Mouse (Mus musculus) midbrain, embryonic 16.5 days (tissue): ENCODE results near the gene Fpr-rs7. TPM values are rescaled to one million over a fixed set of nuclear protein-coding genes. Genes with fewer than 3 reads are reported as not detected.

Source experiments
- ATAC-seq: fragments of 200-750 bp; cut with Nextera tagmentation; 2 replicates; pipeline ENCODE4 v1.8.0; 2017; ENCODE audit warnings: moderate TSS enrichment
- H3K27ac ChIP-seq: fragments of 300-500 bp; sonication (generic); 2 replicates; pipeline ENCODE4 v1.5.1; 2014; ENCODE audit warnings: mild to moderate bottlenecking, low read length, mixed read lengths
- H3K27me3 ChIP-seq: fragments of 300-500 bp; sonication (generic); 2 replicates; pipeline ENCODE4 v1.6.1; 2014; ENCODE audit warnings: low read depth, low read length, mixed read lengths; ENCODE audit not compliant: control insufficient read depth, insufficient read depth
- H3K36me3 ChIP-seq: fragments of 300-500 bp; sonication (generic); 2 replicates; pipeline ENCODE4 v1.6.1; 2014; ENCODE audit warnings: mild to moderate bottlenecking, low read length, moderate library complexity, mixed read lengths; ENCODE audit not compliant: control insufficient read depth, insufficient read depth
- H3K4me1 ChIP-seq: fragments of 300-500 bp; sonication (generic); 2 replicates; pipeline ENCODE4 v1.6.1; 2014; ENCODE audit warnings: mild to moderate bottlenecking, low read length, mixed read lengths; ENCODE audit not compliant: control insufficient read depth, insufficient read depth
- H3K4me2 ChIP-seq: fragments of 300-500 bp; sonication (generic); 2 replicates; pipeline ENCODE4 v1.6.1; 2014; ENCODE audit warnings: mild to moderate bottlenecking, low read length, mixed read lengths
- H3K4me3 ChIP-seq: fragments of 300-500 bp; sonication (generic); 2 replicates; pipeline ENCODE4 v1.5.1; 2014; ENCODE audit warnings: low read depth, mild to moderate bottlenecking, low read length, moderate library complexity, mixed read lengths
- H3K9ac ChIP-seq: fragments of 300-500 bp; sonication (generic); 2 replicates; pipeline ENCODE4 v1.6.1; 2014; ENCODE audit warnings: low read depth, low read length, mixed read lengths
- H3K9me3 ChIP-seq: fragments of 300-500 bp; sonication (generic); replicated peaks from 2 replicates; pipeline ENCODE4 v1.6.1; 2014; ENCODE audit warnings: mild to moderate bottlenecking, low read length, mixed read lengths; ENCODE audit not compliant: control insufficient read depth, poor library complexity, severe bottlenecking
- WGBS: fragments of 180-500 bp; shearing (Covaris S2); extraction: QIAGEN DNeasy Blood & Tissue Kit; methylation state at CpG from one replicate; pipeline ENCODE4 v1.1.7; 2014; 5-methylcytosine and 5-hydroxymethylcytosine counted together
- polyA plus RNA-seq: library from polyadenylated mRNA; unstranded; fragments of >200 nt; fragmentation: Nextera tagmentation; extraction: Ambion mirVana; gene quantifications from 2 replicates; pipeline ENCODE4 v1.2.1, GENCODE M21; 2015

The Fpr-rs7 gene
- not detected in 2 replicates for polyA plus RNA-seq

- no peaks in the 10 kb centered on the region for H3K4me1 ChIP-seq
- no peak for ATAC-seq
- H3K9me3 ChIP-seq, result peaks cover 17% of the 10 kb centered on the region; the same call in 1 of the 2 replicates
- H3K36me3 ChIP-seq, result no peaks in the 10 kb centered on the region
- H3K9ac ChIP-seq, result no peak within 1 kb of the TSS
- H3K27me3 ChIP-seq, result no peaks in the 10 kb centered on the region
- no peak within 1 kb of the TSS for H3K4me3 ChIP-seq
- H3K4me2 ChIP-seq, result no peak within 1 kb of the TSS
- H3K27ac ChIP-seq, result no peak within 1 kb of the TSS
Measured at GRCm38 (mm10) chr17:20114126-20114525, at the start of gene Fpr-rs7. Fpr-rs7 (minus strand) TSS chr17:20114226.

GRCm38 (mm10) chr17:20074090-20074489 lies 39.9 kb downstream of the Fpr-rs7 start:
- WGBS, result 74% methylated on average over 6 of the region's 6 CpGs
- no peak overlapping the region for H3K4me3 ChIP-seq
- no peak for ATAC-seq
- H3K27me3 ChIP-seq, result no peaks in the 10 kb centered on the region
- no peaks in the 10 kb centered on the region for H3K36me3 ChIP-seq
- H3K4me2 ChIP-seq, result no peak overlapping the region
- H3K9ac ChIP-seq, result no peak overlapping the region
- H3K27ac ChIP-seq, result no peak overlapping the region
- no peaks in the 10 kb centered on the region for H3K4me1 ChIP-seq
- H3K9me3 ChIP-seq, result peaks cover 5% of the 10 kb centered on the region

GRCm38 (mm10) chr17:20071656-20072396 lies 42.2 kb downstream of the Fpr-rs7 start:
- WGBS, result 91% methylated on average over 4 of the region's 4 CpGs
- H3K4me3 ChIP-seq, result no peak overlapping the region
- no peak for ATAC-seq
- H3K27ac ChIP-seq, result no peak overlapping the region
- H3K36me3 ChIP-seq, result no peaks in the 10 kb centered on the region
- no peak overlapping the region for H3K9ac ChIP-seq
- no peak overlapping the region for H3K4me2 ChIP-seq
- H3K9me3 ChIP-seq, result peaks cover 6% of the 10 kb centered on the region; the same call in 1 of the 2 replicates
- no peaks in the 10 kb centered on the region for H3K4me1 ChIP-seq
- no peaks in the 10 kb centered on the region for H3K27me3 ChIP-seq

Other genes with a start within 250 kb of the Fpr-rs7 start
- not detected in 2 replicates for gene Vmn2r104, start 65.9 kb downstream of the Fpr-rs7 start, polyA plus RNA-seq
- not detected in 2 replicates for gene Fpr-rs6, start 68.9 kb upstream of the Fpr-rs7 start, polyA plus RNA-seq
- gene Vmn2r105, start 120.8 kb upstream of the Fpr-rs7 start, polyA plus RNA-seq, result not detected in 2 replicates
- not detected in 2 replicates for gene Vmn2r106, start 171.3 kb upstream of the Fpr-rs7 start, polyA plus RNA-seq
- gene Vmn2r107, start 231.0 kb upstream of the Fpr-rs7 start, polyA plus RNA-seq, result not detected in 2 replicates